Mouse (Mus musculus): ENCODE data around the gene Gm49394.
A peak's percentile ranks its signal among the peaks of the same experiment; 100 is the strongest.

Gene Gm49394

GRCm38 (mm10) chr7:142669751-142670625 is at the start of gene Gm49394:
Gm49394 (minus strand) TSS chr7:142669942.
- DNase-seq, result no peak

- DNase-seq, result peak; percentile 66
Measured at GRCm38 (mm10) chr7:142714783-142715498, 45.2 kb upstream of the Gm49394 start.

GRCm38 (mm10) chr7:142706873-142707272 is 37.1 kb upstream of the Gm49394 start:
- DNase-seq, result peak; percentile 11

GRCm38 (mm10) chr7:142699334-142699860 is 29.7 kb upstream of the Gm49394 start:
- no peak for DNase-seq

- DNase-seq, result no peak
Measured at GRCm38 (mm10) chr7:142678611-142679010, 8.9 kb upstream of the Gm49394 start.

- DNase-seq, result peak; percentile 67
Measured at GRCm38 (mm10) chr7:142675644-142676043, 5.9 kb upstream of the Gm49394 start.

GRCm38 (mm10) chr7:142675141-142675540 is 5.4 kb upstream of the Gm49394 start:
- DNase-seq, result no peak

GRCm38 (mm10) chr7:142672120-142672519 is 2.4 kb upstream of the Gm49394 start:
- peak; percentile 61 for DNase-seq

GRCm38 (mm10) chr7:142671067-142671466 is 1.3 kb upstream of the Gm49394 start:
- no peak for DNase-seq

GRCm38 (mm10) chr7:142668328-142668727 is 1.4 kb downstream of the Gm49394 start:
- DNase-seq, result no peak

- DNase-seq, result no peak
Measured at GRCm38 (mm10) chr7:142667521-142667920, 2.2 kb downstream of the Gm49394 start.

GRCm38 (mm10) chr7:142666659-142667058 is 3.1 kb downstream of the Gm49394 start, which contains the start of gene Igf2:
Igf2 (minus strand) TSS chr7:142666816.
- DNase-seq, result no peak

- DNase-seq, result no peak
Measured at GRCm38 (mm10) chr7:142666109-142666508, 3.6 kb downstream of the Gm49394 start.

GRCm38 (mm10) chr7:142665364-142665763 is 4.4 kb downstream of the Gm49394 start:
- DNase-seq, result no peak

- DNase-seq, result no peak
Measured at GRCm38 (mm10) chr7:142664465-142665029, 5.2 kb downstream of the Gm49394 start.

GRCm38 (mm10) chr7:142663931-142664421 is 5.8 kb downstream of the Gm49394 start:
- DNase-seq, result no peak

GRCm38 (mm10) chr7:142663151-142663550 is 6.6 kb downstream of the Gm49394 start:
- DNase-seq, result no peak

GRCm38 (mm10) chr7:142661811-142662210 is 7.9 kb downstream of the Gm49394 start:
- DNase-seq, result no peak

- no peak for DNase-seq
Measured at GRCm38 (mm10) chr7:142661046-142661445, 8.7 kb downstream of the Gm49394 start.

GRCm38 (mm10) chr7:142660651-142660945 is 9.1 kb downstream of the Gm49394 start:
- DNase-seq, result no peak

GRCm38 (mm10) chr7:142659767-142660650 is 9.7 kb downstream of the Gm49394 start:
- no peak for DNase-seq

- peak; percentile 9 for DNase-seq
Measured at GRCm38 (mm10) chr7:142659181-142659681, 10.5 kb downstream of the Gm49394 start.
